Mouse (Mus musculus): ENCODE data around the gene Cntnap5a. TPM values are rescaled to one million over a fixed set of nuclear protein-coding genes. Genes with fewer than 3 reads are reported as not detected.

The Cntnap5a gene
- under 1 TPM in 1 of 3 experiments, not detected in 2; 0.05 TPM for polyA plus RNA-seq (2017; shearing (Covaris generic))

DNA sequence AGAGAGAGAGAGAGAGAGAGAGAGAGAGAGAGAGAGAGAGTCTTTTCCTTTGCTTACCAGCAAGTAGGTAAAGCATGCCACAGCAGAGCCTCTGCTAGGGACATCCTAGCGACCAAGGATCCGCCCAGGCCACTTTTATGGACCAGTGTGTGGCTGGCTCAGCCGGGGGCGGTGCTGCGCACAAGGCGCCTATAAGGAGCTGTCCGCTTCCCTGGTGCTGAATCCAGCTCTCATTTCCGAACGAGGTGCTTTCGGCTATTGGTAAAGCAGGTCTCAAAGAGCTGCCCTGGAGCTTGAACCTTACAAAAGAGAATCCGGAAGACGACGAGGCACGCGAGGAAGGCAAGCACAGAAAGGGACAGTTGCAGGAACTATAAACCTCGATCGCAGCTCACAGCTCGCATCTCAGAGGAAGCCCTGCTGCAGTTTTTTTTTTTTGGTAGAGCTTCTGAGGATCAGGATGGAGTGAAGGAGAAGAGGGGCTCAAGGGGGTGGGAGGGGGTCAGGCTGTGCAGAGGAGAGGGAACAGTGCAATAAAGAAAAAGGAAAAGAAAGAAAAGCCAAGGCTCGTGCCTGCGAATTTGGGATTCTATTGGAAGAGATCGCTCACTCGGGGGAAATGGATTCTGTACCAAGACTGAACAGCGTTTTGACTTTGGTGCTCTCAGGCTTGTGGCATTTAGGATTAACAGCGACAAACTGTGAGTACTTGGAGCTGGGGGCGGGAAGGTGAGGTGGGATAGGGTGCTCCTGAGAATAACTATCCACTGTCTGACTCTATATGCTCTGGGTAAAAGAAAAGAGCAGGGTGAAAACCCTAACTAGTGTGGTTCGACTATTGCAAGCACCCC, at the start of gene Cntnap5a:
Gene Cntnap5a, plus strand, starts transcription at position 239 of the 851 bp plus-strand sequence.
- no peak for ATAC-seq

DNA sequence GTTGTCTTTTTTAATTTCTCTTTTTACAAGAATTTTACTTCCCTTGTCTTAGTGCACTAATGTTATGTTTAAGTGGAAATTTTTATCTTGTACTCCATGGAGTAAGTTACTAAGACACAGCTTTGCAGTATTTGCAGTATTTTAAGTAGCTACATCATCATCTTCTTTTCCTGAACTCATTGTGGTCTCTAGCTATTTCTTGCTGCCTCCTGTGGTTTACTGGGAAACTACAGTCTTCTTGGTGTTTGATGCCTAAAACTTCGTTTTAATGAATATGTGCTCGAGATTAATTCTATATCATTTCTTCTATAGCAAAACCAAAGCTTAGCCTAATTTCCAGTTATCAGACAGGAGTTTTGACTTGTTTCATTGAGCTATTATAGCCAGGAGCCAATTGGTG, 37.6 kb upstream of the Cntnap5a start:
- ATAC-seq = no peak

DNA sequence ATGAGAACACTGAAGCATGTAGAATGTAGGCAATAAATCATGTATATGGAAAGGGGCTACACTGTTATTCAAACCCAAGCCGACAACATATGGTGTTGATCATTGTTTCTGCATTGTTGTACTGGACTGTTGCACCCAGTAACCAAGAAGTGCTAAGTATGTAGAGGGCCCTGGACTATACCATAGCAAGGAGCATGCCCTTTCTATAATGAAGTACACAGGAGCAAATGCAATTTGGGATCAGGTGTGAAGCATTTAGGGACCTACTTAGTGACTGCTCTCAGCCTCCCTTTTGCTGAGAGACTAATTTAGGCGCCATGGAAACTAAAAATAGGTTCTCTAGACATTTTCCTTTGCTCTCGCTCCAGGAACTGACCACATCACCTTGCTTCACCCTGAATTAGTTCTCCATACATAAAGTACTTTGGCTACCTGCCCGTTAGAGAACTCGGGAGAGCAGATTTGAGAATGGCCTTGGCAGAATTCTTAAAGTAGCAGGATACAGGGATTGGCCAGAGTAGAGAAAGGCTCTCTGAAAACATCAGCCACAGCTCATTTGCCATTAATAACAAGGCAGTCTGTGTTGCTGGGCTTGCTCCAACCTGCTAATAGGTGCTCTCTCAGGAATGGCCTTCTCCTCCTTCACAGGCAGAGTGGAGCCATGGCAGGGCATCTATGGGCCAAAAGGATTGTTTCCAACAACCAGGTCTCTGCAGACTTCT, 26.1 kb upstream of the Cntnap5a start:
- ATAC-seq = no peak

DNA sequence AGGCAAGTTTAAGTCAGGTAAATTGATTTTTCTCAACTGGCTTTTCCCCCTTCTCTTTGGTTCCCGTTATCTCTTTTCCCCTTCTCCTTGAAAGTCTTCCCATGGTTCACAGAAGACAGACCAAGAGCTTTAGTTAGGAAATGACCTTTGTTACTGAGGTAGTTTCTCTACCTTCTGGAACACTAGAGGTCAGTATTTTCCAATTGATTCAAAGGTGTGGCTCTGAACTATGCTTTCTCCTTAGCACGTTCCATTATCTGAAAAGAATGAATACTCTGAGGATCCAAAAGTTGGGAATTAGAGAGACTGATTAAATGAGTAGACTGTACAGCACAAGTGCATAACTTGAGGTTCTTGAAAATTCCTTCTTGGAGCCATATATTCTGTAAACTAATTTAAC, 1.9 kb downstream of the Cntnap5a start:
- ATAC-seq = no peak

DNA sequence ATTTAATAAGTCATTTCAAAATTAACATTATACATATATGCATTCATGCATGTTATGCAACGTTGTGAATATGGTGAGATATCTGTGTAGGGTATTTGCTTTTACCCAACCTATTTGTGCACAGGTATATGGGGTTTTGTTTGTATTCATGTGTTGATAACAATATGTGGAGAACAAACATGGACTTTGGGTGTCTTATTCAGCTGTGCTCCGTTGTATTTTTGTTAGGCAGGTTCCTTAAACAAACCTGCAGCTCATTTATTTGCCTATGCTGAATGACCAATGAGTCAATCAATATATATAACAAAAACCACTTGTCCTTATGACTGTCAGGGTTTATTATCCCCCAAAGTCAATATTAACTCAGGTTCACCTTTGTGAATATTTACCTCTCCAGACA, 15.2 kb downstream of the Cntnap5a start:
- no peak for ATAC-seq

DNA sequence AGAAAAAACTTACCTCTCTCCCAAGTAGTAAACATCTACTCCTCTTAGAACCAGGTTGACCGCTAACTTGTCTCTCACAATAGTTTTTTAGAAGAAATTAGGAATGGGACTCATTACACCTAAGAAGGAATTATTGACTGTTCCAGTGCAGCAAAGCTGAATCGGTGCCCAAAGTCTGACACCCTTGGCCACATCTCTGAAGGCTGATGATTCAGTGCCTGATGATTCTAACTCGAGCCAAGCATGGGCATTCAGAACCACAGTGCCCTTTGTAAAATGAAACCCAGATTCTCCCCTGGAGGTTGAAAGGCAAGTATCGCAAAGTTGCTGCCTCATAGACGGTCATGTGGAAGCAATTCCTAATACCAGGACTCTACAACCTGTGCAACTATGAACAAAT, 58.0 kb downstream of the Cntnap5a start:
- no peak for ATAC-seq

DNA sequence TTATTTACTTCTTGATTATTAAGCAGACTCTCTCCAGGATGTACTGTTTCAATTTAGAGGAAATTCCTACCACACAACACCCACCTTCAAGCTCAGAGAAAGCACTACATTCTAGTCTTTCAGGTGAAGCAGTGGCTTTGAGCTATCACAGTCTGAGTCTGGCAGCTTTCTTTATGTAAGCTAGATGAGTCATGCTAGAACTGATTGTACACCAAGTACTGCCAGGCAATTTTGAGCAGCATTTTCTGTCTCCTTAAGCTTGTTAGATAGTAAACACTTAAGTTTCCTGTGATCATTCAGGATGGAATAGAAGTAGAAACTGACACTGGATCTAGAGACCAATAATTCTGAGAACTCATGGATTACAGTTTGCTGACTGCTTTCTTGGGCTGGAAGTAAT, 61.0 kb downstream of the Cntnap5a start:
- no peak for ATAC-seq

DNA sequence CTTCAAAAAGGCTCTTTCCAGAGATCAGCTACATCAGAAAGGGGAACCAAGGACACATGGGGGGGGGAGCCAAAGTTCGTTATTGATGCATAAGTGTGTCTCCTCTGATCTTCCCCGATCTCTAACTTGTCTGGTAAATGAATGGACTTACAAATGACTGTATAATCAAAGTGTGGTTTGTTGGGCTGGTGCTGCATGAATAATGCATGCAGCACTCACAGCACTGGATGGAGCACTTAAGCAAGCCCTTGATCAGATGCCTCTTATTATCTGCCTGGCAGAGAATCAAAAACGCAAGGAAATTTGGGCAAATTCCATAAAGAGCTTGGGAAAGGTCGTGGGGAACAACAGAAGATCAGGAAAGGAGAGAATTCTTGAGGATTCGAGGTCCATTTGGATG, 100.2 kb downstream of the Cntnap5a start:
- no peak for ATAC-seq

DNA sequence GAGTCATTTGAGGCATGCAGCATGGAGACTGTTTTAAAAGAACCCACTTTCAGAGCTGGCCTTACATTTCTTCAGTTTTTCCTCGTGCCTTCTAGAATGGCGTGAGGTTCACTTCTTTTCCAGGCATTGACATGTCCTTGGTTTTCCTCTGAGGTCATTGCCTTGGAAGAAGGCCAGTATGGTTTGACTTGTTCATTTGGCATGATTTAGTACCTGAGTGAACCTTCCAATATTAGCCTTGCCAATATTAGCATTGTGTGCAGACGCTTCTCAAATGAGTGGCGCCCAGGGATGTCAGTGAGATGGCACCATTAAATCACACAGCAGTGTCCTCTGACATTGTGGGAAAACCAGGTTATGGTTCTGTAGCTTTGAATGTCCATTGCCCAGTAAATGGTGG, 158.0 kb downstream of the Cntnap5a start:
- no peak for ATAC-seq

DNA sequence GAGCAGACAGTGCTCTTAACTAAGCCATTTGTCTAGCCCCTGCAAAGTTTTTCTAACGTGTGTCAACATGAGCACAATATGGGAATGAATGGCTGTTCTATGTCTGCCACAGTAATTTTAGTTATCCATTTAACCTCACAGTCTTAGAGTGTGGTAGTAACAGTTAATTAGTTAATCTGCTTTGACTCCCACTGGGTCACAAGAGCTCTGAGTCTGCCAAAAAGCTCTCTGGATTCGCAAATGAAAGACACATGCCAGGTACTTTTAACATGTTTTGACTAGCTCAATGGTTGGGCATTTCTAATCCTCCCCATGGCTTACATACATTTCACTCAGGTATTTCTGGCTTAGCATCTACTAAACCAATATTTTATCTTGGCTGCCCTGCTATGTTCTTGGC, 163.0 kb downstream of the Cntnap5a start:
- ATAC-seq = no peak

DNA sequence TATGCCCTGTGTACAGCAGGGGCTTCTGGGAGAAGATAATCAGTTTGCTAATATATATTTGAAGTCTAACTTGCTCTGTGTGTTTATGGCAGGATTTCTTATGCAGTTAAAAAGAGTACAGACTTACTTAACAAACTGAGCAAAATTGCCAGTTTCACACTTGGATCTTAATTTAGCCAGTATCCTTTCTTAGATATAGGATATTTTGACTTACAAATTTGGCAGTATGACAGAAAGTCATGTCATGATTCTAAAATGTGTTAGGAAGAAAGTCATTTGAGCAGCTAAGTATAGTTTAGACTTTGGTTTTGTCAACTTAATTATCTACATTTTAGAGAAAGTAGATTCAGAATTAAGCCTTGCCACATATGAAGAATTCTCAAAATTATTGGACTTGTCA, 167.7 kb downstream of the Cntnap5a start:
- no peak for ATAC-seq

DNA sequence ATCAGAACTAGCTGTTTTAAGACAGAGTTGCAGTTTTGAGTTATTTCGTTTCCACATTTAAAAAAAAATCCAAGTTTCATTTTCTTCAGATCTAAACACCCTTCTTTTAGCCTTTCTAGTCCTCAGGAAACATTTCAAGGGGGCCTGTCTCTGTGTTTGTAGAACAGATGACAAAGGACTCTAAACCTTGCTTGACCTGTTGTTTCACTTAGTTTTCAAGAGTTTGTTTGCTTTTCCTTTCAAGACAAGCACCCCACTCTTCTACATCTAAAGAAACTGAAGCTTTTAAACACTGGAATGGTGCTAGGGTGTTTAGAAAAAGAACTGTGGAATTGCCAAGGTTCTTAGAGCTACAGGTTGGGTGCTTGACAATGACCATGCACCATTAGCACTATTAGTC, 233.8 kb downstream of the Cntnap5a start:
- ATAC-seq = no peak

DNA sequence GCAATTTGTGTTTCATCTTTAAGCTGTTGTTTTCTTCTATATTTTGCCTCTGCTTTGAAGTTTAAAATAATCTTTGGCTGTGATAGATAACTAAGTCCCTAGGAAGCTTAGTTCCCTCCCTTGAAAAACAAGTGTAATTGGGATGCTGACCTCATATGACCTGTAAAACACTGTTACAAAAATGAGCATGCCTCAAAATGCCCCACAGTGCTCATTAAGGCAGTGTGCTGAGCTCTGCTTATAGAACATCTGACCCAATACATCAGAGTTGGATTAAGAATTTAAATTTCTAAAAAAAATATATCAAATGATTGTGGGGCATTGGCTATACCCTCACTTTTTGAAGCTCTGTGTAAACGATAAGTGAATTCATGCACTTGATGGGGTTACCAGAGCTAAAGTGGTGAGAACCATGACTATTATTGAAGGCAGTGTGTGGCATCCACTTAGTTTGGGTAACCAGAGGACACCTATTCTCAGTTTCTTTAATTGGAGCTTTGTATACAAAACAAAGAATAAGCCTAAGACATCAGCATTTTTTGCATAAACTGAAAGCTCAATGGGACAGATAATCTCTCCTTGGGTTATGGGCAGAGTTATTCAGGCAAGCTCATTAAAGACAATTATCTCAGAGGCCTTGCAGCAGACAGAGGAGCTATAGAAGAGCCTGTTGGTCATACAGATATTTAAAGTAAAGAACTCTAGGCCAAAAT, 241.6 kb downstream of the Cntnap5a start:
- ATAC-seq = no peak

DNA sequence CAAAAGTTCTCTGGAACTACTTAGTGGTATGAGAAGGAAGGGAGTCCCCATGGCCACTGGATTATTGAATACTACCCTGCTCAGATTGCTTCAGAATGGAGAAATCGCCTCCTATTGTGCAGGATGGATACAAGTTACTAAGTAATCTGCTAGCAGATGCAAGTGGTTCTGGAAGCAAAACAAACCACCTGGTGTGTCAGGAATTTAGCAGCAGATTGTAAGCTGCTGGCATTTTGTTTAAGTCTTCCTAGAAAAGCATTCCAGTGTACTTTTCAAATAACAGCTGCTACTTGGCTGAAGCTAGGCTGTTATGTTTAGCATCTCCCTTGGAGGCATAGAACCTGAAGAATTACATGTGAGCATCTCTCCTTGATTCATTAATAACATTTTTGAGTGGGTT, 247.5 kb downstream of the Cntnap5a start:
- ATAC-seq = no peak

DNA sequence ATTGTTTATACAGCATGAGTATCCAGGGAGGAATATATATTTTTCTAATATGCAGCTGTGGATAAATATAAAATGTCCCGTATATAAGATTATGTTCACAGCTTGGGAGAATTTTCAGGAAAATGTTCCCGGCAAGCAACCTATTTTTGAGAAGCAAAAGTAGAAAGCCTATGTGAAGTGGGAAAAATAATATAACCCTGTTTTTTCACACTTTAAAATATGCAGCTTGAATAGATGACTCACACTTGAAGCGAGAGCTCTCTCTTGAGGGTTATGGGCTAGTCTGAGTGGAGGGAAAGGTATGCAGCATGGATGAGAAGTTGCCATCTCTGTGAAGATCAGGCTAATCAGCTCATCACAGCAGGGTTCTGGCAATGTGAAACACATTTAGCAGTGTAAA, 261.3 kb downstream of the Cntnap5a start:
- ATAC-seq = no peak

DNA sequence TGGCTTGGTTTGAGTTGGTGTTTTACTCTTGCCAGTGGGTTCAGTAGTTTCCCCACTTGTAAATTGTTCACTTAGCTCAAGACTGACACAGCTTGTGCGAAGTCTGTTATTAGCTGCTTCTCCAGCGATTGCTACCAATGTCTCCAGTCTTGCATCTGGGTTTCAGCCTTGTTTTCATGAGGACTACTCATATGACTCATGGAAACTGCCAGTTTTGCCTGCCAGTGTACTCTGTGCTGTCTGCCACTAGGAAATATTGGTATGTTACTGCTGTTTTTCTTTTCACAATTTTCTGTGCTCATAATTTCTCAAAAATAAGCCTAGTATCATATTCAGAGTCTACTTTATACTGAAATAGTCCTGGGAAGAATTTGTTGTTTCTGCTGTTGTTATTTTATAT, 272.0 kb downstream of the Cntnap5a start:
- no peak for ATAC-seq

DNA sequence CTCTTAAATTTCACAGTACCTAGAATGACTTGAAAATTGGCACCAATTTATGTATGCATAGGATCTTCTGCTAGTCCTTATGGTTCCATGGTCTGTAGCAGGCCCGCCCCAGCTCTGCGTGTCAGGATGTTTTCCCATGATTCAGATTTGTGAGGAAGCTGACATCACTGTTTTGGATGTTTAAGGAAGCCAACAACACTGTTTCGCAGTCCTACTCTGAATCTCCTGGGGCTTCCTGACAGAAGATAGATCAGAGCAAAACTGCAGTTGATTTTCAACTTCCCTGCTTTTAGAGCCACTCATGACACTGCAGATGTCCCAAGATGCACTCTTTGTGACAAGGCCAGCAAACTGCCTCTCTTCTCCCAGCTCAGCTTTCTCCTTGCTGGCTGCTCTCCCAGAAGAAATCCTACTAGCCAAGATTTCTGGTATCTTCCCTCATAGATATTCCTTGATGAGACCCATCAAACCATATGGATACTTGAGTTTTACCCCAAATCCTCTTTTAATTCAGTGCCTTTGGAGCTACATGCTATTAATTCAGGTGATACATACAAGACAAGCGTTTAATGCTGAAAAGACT, 280.5 kb downstream of the Cntnap5a start:
- ATAC-seq = no peak

DNA sequence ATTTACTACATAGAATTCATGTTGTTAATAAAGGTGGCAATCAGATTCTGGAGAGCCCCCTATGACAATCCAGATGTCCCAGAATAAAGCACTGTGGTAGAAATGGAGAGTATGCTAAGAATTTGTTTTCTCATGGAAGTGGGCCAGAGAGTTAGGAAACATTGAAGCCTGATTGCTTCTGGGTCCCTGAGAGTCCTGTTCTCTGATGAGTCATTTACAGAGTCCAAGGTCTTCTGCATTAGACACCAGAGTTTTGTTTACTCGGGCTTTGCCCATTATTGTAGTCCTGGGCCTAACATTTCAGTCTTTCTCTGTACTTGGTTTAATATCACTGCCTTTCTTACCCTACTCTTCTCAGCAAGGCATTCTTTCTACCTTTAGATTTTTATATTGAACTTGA, 305.6 kb downstream of the Cntnap5a start:
- ATAC-seq = no peak

DNA sequence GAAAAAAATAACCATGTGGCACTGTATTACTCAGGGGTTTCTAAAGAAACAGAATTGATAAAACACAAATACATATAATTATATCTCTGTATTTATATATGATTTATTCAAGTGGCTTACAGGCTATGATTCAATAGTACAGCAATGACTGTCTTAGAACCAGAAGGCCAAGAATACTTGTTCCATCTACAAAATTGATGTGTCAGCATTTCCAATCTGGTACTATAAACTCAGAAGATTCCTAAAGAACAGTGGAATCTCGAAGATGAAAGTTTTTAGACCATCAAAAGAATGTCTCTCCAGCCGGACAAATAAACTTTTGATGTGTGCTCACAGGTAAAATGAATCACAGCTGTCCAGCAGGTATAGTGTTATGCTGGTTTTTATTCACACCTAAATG, 331.2 kb downstream of the Cntnap5a start:
- ATAC-seq = no peak

DNA sequence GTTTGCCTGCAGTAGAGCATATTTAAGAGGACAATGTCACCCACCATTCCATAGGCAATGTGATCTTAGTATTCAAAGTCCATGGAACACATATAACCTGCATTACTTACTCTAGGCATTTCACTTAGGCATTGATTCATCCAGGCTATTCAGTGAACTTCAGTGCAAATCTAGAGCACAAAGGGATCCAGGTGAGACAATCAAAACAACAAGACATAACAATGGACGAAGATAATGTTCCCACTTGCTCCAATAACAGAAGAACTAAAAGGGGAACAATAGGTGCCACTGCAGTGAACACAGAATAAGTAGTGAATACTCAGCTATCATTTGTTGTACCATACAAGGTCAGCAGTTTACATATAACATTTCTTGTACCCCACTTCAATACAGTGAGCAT, 345.1 kb downstream of the Cntnap5a start:
- ATAC-seq = no peak

DNA sequence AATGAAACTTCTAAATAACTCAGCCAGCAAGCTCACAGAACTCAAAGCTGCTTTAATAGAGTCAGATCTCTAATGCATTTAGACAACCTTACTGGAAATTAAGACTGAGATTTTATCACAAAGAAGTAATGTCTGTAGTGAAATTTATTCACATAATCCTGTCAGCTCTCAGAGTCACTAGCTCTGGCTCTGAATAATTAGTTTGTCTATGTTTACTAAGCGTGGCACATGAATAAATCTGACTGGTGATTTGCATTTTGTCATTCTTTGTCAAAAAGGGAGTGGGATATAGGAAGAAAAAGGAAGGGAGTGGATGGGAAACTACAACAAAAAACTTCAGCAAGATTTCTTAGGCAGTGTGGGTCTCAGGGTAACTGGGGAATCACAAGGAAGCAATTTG, 351.3 kb downstream of the Cntnap5a start:
- no peak for ATAC-seq

DNA sequence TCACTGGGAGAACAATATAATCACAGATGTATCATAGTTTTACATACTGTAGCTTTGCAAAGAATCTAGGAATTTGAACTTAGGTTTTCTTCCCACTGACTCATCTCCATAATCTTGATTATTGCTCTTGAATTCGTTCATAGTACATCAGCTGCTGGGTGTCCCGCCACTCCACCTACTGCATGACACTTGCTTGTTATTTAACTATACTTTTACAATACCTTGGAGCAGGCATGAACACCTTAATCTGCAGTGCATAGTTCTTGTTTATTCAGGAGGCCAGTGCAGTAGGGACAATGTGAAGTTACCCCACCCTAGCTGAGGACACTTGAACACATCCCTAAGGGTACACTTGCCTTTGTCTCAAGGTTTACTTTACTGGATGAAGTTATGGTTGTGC, 352.3 kb downstream of the Cntnap5a start:
- no peak for ATAC-seq

DNA sequence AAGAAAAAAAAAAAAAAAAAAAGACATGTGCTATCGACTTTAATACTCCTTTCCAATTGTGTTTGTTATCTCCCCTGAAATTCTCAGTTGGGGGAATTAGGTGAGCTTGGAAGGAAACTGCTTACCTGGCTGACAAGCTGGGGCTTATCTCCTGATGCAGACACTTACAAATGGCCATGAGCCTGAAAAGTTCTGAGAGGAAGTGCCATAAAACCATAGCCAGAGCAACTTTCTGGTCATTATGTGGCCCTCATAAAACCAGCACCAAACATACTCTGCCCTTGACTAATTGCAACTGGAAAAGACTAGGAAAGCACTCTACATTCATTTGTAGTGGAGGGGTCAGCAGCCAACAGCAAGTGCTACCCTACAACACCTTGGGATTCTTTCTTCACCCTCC, 359.5 kb downstream of the Cntnap5a start:
- no peak for ATAC-seq
